Mouse (Mus musculus): ENCODE data around the gene Smurf2.
A peak's percentile ranks its signal among the peaks of the same experiment; 100 is the strongest.
"Not testable (repeated sequence)": the region's sequence is repeated elsewhere in the genome, so short reads cannot be mapped to it uniquely, and the experiment has no call there.

Gene Smurf2

DNA sequence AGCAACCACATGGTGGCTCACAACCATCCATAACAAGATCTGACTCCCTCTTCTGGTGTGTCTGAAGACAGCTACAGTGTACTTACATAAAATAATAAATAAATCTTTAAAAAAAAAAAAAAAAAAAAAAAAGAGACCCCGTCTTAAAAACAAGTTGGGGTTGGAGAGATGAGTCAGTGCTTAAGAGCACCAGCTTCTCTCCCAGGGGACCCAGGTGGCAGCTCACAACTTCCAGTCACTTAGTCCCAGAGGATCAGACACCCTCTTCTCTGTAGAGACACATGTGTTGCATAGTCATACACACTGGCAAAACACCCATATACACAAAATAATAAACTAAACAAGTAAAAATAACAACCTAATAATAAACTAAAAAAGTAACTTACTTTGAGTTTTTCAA, 113.1 kb downstream of the Smurf2 start:
- not testable (repeated sequence) for DNase-seq

GRCm38 (mm10) chr11:106802069-106802627, 118.4 kb downstream of the Smurf2 start:
- DNase-seq = no peak

GRCm38 (mm10) chr11:106795679-106796078, 124.8 kb downstream of the Smurf2 start:
- no peak for DNase-seq

DNA sequence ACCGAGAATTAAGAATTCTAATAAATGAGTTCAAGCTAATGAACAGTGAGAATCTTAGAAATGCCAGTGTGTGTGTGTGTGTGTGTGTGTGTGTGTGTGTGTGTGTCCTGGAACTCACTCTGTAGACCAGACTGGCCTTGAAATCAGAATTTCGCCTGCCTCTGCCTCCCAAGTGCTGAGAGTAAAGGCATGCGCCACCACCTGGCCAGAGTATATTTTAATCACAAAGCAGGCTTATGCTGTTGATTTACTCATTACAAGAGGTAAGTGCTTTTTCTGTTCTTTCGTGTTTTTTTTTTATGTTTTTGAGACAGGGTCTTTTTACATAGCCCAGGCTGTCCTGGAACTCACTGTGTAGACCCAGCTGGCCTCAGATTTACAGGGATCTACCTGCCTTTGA, 126.7 kb downstream of the Smurf2 start:
- no peak for DNase-seq

DNA sequence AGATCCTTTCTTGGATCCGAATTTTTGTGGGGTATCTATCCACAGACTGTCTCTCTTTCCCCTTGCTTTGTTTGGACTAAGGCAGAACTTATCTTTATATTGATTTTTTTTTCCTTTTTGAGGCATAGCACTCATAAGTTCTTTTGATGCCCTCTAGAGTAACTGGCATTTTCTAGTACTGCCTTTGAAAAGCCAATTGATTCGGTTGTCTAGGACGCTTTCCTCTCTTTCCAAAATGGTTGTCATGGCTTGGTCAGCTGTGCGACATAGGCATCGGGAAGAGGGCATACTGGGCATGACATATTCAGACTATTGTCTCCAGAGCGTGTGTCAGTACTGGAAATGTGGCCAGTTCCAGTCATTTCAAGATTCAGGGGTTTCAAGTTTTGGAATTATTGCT, 130.9 kb downstream of the Smurf2 start:
- no peak for DNase-seq

DNA sequence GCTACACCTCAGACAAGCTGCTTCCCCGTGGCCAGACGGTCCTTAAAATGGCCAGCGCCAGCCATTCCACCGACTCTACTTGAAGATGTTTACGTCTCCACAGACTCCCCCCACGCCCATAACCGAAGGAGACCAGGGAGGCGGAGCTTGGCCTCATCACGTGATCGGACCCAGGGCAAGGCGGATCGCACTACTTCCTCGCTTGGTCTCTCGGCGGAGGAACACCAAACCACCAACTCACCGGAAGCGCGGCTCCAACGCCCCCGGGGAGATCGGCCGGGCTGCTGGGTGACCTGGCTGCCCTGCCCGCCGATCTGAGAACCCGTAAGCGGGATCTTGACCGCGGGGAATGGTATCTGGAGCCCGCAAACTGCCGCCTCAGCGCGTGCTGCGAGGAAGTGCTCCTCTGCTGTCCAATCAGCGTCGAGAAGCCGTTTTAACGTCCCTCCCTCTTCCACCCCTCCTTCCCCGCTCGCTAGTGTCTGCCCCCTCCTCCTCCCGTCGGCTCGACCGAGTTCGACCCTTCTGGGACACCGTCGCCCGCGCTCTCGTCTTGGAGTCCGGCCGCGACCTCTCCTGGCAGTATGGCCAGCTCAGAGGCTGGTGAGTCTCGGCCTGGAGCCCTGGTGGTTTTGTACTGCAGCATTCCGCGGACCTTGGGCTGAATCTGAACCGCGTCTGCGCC, 131.6 kb downstream of the Smurf2 start, which contains the start of the genes Ddx5 and Cep95:
TSS of gene Ddx5 (minus strand) at position 411 of the 685 bp plus-strand sequence.
TSS of gene Cep95 (plus strand) at position 478 of the 685 bp plus-strand sequence.
- DNase-seq = peak; percentile 96

DNA sequence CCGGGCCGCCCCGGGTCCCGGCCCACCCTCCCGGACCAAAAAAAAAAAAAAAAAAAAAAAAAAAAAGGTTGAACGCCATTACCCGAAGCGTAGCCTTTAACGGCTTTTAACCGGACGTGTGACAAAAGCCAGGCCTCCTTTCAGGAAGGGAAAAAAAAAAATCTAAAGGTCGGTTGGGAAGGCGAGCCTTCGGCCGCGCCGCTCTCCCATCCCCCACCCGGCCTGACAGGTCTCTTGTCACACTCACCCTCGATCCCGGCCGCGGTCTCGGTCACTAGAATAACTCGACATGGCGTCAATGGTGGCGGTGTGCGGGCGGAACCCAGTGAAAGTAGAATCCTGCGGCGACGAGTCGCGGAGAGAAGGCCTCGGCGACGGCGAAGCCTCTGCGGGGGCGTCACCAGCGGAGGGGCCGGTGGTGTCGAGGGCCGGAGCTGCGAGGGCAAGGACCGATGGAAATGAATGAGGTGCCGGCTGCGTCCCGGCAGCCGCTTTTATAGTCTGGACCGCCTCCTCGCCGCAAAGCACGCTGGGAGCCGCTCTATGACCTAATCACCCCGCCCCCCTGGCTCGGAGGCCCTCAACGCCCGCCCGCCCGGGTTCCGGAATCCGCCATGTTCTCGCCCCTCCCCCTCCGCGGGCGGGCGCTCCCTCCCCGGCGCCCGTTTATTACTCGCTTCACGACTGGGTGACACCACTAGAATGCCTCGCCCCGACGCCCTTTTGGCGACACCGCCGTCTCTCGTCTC, 132.3 kb downstream of the Smurf2 start:
- DNase-seq = peak; percentile 97

DNA sequence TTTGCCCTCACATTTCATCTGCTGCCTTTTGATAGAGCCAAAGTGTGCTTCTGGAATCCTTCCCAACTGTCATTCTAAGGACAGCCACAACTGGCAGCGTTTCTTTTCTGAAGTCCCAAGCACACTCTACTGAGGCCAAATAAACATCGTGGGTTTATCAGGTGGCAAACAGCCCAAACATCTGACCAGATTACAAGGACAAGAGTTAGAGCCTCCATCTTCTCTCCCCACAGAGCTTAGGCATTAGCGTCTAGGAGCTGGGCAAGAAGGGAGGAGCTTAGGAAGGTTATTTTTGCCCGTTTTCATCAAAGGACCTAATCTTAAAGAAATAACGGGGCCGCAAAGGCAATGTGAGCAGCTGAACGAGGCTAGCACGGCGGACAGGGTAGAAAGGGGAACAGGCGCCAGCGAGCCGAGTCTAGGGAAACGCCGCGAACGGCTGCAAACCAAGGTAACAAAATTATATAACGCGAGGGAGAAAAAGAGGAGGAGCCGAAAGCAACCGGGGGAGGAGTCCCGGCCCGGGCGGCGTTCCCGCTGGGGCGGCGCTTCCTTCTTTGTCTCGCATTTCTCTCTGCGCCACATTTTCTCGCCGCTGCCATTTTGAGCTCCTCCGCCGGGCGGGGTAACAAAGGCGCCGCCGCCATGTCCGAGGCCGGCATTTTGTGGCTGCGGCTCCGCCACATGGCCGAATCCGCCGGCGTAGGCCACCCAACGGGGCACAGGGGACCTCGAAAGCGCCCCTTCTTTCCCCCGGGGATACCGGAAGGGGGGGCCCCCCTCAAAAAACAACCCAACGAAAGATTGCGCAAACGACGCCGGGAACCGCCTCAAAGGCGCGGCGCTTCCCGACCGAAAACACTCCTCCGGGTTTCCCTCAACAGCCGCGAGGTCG, 133.1 kb downstream of the Smurf2 start:
- peak; percentile 87 for DNase-seq

DNA sequence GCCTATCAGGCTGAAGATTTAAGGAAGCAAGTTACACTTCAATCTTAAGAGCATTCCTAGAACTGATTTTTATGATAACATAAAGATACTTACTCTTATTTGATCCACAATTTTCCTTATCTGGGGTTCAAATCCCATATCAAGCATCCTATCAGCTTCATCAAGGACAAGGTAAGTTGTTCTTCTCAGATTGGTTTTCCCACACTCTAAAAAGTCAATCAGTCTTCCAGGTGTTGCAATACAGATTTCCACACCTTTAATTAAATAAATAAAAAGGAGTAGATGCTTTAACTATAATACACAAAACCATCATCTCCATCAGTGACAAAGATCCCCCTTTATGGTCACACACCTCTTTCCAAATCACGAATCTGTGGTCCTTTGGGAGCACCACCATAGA, 135.5 kb downstream of the Smurf2 start:
- no peak for DNase-seq

DNA sequence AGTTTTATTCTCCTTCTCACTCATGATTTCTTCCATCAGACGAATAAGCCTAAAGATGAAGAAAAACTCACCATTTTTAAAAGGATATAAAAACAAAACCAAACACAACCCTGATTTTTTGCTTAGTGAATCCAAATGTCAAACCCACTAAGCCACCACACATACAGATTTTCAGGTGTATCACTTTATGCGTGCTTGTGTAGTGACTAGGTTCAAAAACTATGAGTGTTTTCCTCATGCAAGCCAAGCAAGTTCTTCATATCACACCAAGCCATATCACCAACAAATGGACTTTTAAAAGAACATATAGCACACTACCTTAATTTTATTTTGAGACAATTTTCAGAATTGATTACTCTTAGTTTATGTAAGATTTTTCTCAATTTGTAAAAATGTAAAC, 136.0 kb downstream of the Smurf2 start:
- no peak for DNase-seq

DNA sequence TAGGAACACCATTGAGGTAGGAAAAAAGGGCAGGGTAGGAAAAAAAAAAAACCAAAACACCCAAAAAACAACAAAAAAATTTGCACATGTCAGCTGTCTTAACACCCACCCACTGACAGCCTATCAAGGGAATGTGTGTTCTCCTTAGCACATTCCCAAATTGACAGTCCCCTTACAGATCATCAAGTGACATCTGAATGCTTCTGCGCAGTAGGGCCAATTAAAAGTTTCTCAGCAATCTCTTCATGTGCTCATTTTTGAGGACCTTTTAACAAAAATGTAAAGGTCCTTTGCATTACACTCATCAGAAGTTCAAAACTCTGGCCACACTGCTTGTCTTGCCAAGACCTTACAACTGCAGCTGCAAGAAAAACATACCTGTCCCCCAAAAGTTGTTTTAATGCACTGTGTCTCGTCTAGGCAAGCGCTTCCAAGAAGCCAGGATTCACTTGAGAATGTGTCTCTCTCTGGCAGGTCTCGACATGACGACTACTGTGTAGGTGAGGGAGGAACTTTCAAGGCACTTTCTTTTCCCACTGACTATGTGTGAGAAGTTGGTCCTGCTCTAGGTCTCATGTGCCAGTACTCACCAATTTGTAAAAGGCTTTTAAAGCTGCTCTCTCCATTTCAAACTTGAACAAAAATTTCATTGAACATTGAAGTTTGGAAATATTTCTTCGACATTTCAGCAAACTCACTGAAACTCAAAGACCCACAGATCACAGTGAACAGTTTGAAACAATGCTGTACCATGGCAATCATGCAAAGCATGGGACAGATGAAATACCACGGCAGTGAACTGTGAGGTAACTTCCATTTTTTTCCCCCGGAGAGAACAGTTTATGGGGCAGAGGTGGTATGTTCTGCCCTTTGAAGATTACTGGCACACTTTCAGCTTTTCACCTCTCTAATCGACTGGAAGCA, 137.4 kb downstream of the Smurf2 start:
- DNase-seq = no peak

DNA sequence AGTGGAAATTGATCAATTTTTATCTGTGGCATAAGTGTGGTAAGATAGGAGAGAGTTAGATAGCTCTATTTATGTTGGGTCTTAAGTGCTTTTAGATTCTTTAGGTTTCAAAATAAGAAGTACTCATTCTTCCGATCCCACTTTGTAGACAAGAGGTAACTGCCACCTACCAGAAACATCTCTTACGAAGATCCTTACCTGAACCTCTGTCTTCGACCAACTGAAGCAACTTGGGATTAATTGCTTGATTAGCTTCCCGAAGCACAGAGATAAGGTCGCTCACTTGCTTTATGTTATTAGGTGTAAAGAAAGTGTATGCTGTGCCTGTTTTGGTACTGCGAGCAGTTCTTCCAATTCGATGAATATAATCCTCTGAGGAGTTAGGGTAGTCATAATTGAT, 138.2 kb downstream of the Smurf2 start:
- not testable (repeated sequence) for DNase-seq

GRCm38 (mm10) chr11:106780590-106781220, 139.8 kb downstream of the Smurf2 start:
- no peak for DNase-seq

GRCm38 (mm10) chr11:106780089-106780425, 140.5 kb downstream of the Smurf2 start:
- no peak for DNase-seq

GRCm38 (mm10) chr11:106779388-106780088, 141.0 kb downstream of the Smurf2 start, which contains the start of gene Polg2:
Gene Polg2, minus strand, starts transcription at chr11:106779537.
- DNase-seq = peak; percentile 94

DNA sequence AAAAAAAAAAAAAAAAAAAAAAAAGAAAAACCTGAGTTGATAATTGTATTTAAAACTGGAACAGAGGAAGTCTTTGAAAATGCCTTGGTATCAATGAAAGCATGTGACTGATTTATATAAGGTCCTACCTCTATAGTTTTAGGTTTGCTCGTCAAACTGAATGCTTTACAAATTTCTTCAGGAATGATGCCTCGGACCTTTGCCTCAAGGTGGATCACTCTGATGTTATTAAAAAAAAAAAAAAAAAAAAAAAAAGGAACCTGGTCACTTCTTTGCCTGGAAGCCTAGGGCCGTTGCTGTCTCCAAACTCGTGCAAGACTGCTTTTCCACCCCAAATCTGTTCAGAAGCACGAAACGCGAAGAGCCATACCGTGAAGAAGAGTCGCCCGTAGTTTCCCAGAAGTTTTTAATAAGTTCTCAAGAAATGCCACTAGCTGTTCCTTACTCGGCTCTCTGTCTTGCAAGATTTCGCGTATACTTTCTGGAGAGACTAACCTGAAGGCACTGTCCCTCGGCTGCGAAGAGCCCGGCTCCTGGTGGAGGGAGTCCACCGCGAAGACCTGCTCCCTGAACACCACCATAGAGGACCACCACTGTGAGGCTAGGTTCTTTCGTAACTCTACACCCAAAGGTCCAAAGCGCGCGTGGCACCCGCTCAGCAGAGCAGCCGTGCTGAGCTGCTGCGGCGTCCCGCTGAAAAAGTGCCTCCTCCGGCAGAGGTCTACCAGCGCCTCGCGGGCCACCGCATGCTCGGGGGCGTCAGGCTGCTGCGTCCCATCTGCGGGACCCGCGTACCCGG, 141.7 kb downstream of the Smurf2 start:
- no peak for DNase-seq

- no peak for DNase-seq
Measured at GRCm38 (mm10) chr11:106778132-106778531, 142.4 kb downstream of the Smurf2 start.

DNA sequence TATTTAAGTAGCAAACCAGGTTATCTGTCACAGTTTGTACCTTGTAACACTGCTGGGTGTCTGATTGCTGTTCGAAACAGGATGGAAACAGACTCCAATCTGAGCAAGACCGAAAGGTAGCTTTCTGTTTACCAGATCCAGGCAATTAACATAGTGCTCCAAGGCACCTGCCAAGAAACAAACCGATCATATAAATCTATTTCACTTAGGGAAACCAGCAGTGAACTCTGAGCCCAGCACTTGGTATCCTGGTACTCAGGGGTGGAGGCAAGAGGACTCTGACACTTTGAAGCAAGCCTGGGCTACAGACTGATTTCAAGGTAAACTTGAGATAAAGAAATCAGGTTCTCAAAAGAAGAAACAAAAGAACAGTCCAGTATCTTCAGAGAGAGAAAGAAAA, 143.1 kb downstream of the Smurf2 start:
- DNase-seq = no peak

- no peak for DNase-seq
Measured at GRCm38 (mm10) chr11:106776960-106777359, 143.6 kb downstream of the Smurf2 start.

DNA sequence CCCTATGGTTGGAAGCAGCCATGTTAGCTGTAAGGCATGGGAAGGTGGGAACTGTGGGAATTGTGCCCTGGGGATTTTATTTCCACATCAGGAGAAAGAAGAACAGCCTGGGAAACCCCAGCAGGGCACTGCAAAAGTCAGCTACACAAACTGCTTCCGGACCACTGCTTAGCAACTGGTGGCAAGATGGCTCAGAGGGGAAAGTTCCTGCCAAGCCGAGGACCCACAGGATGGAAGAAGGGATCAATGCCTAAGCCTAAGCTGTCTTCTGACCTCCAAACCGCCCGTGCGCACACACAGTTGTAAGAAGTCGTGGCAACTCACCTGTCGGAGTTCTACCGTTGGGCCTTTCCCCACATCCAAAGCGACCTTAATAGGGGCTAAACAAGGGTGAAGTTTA, 147.5 kb downstream of the Smurf2 start:
- DNase-seq = no peak
